Mouse (Mus musculus) kidney, adult 11 months (tissue): ENCODE data around the gene Tpi1.
"Not testable (repeated sequence)": the region's sequence is repeated elsewhere in the genome, so short reads cannot be mapped to it uniquely, and the experiment has no call there.

Experiments
- DNase-seq: peaks from one replicate; pipeline ENCODE4 v3.0.0; 2022

The Tpi1 gene

DNA sequence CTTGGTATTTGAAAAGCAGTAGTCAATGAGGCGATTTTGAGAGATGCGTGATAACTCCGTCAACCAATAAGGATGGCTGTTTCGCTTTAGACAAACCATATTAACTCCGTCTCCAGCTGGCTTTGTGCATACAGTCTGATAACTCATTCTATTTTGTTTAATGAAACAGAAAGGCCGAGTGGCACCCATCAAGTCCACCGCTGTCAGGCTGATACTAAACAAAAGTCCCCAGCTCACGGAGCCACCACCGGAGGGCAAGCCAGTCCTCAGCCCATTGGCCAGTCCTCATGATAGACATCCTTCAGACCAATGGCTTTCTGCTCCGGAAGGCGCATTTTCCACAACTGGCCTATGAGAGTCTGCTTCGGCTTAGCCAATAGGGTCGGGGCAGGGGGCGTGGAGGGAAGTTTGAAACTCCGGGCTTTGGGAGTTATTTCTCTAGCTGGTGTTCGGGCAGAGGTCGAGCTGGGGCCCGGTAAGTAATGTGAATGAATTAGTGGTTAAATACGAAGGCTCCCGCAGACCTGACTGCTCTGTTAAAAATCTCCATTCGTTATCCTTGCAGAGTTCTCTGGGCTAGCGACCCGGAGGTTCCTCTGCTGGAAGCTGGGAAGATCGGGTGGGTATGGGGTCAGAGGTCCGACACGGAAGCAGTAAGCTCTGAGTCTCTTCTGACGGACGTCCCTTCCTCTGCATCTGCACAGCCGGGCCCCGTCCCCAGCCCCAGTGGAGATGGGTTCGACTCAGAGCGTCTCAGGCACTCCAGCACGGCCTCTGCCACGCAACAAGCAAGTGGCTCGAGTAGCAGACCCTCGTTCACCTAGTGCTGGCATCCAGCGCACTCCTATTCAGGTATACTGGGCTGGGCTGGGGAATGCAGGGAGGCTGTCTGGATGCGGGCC lies 16.0 kb upstream of the Tpi1 start:
- peak; percentile 98 for DNase-seq

DNA sequence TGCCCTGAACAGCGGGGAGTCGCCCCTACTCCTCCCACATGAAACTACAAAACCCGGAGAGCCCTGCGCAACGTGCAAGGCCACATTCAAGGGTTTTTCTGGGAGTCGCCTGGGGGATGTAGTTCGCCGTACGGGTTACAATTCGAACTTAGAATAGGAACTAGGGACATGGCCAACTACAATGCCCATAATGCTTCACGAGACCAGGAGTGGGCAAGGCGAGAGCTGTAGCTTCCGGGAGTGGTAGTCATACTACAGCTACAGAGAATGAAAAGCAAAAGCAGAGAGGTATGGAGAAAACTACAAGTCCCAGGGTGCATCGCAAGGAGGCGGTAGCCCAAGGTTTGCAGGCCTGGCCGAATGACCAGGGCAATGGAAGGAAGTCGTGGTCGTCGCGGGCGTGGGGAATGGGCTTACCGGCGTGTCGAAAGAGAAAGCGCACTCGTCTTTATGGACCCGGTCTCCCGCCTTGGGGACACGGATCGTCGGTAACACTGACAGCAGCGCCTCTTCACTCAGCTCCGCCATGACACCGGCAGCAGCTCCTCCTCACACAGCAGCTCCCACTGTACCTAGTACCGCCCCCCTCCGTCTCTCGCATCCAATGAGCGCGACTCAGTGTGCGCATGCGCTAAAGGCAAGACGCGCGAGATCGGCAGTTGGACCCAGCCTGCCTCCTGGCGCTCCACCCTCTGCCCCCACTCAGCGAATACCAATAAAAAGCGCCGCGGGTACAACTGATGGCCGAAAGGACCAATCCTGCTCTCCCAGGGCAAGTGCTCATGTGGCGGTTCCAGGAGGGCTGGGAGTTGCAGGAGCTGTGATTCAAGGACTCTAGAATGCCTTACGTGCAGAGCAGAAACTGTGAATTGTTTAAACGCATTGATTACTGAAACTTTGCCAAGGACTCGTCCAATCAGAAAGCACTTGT lies 15.0 kb upstream of the Tpi1 start, which contains the start of the genes Usp5 and Cdca3:
Gene Usp5 (minus strand): TSS at position 617 of the 931 bp plus-strand sequence.
Gene Cdca3 (plus strand): TSS at position 680 of the 931 bp plus-strand sequence.
- DNase-seq = peak; percentile 100

DNA sequence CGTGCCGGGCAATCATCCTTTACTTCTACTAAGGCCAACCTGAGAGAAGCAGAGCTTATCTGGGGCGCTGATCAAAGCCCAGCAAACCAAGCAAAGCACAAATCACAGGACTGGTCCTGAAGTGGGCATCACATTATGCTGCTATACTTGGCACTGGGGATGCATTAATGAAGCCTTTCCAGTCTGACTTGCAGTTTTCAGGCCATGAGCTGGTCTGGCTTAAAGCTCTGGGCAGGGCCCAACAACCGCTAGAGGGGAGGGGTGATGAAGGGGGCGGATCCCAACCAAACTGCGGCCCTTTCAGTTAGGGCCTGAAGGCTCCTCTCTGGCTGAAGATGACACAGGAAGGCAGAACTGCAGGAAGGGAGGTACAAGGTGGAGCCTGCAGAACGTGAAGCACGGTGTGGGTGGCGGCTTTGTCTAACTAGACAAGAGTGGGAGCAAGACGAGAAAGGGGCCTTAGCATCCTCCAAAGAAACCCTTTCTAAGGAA lies 14.1 kb upstream of the Tpi1 start:
- DNase-seq = peak; percentile 72

DNA sequence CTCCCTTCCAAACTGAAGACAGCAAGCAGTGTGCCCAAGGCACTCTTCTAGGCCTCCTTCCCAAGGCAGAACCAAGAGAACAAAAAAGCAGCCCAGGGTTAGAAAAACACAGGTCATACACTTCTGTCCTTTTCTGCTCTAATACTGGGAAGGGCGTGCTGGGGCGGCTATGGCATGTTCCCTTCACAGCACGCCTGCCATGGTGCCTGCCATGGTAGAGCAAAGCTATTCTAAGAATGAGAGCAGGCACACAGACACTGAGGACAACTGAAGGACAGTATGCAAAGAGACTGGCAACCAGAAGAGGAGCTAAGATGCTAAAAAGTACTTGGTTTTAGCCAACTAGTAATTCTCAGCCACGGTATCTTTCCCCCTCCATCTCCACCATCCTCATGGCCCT lies 8.0 kb upstream of the Tpi1 start:
- no peak for DNase-seq

DNA sequence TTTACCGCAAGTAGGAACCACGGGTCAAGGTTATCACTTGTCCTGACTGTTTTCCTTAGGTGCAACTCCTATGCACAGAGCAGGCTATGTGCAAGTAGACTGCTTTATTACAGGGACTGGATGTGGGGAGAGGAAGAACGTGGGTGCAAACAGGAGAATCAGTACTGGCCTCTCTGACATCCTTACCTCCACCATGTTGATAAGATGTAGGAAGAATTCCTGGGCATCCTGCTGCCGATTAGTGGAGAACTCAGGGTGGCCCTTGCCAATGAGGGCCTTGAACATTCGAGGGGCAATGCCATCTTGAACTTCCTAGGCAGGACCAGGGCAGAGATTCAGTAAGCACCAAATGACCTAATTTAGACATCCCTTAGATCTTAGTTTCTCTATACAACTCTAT lies 6.8 kb upstream of the Tpi1 start:
- DNase-seq = no peak

DNA sequence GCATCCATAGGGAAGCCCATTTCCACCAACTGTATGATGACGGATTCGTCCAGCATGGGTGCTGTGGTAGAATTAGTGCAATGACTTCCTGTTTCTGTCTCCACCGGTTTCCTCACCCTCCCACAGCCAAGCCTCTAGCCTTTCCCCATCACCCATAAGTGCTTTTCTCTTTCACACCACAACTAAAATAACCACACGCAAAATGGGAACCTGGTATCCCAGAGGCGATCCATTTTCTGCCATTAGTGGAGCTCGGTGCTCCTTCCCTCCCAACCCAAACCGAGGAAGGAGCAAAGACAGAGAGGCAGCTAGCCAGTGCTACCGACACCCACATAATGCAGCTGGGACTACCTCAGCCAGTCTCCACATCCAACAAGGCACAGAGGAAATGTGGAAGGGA lies 3.9 kb upstream of the Tpi1 start:
- DNase-seq = no peak

DNA sequence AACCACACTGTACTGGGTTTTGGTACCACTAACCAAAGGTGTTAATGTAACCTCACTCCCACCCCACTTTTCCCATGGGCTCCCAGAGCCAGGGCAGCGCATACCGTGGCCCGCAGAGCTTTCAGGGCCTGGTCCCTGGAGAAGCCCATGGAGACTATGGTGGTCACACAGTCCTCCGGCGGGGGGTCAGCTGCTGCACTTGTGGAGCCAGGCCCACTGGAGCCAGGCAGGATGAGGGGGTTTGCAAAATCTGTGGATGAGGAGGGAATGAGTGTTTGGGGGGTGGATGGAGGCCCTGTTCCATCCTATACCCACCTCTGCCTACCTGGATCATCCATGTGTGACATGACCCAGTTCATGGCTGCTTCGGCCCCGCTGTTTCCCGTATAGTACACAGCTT lies 3.5 kb upstream of the Tpi1 start:
- DNase-seq = no peak

DNA sequence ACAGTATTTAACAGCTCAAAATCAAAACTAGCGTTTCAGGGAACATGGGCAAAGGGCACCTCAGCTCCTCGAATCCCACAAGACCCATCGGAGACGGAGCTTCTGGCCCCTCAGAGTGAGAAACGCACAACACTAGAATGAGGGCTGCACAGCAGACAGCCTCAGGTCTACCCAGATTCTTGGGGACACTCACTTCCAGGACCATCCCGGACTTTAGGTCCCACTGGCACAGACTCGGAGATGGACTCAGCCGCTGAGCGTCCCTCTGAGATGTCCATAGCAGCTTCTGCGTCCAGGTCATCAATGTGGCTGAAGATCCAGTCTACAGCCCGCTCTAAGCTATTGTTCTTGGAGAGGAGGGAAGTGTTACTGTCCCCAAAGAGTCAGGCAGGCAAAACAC lies 3.0 kb upstream of the Tpi1 start:
- DNase-seq = no peak

DNA sequence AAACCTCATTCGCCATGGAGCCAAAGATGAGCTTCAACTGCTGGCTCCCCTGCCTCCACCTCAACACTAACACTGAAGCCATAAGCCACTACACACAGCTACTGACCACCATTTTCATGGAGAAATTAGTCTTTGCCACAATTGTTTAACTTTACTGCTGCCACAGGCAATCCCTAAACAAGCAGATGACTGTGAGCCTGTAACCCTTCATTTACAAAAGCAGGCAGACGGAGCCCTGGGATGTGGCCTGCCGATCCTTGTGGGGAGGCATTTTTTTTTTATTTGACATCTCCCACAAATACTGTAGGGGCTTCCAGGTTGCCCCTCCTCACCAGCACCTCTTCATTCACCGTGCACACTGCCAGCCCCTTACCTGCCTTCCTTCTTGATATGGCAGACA lies 2.5 kb upstream of the Tpi1 start:
- DNase-seq = no peak

DNA sequence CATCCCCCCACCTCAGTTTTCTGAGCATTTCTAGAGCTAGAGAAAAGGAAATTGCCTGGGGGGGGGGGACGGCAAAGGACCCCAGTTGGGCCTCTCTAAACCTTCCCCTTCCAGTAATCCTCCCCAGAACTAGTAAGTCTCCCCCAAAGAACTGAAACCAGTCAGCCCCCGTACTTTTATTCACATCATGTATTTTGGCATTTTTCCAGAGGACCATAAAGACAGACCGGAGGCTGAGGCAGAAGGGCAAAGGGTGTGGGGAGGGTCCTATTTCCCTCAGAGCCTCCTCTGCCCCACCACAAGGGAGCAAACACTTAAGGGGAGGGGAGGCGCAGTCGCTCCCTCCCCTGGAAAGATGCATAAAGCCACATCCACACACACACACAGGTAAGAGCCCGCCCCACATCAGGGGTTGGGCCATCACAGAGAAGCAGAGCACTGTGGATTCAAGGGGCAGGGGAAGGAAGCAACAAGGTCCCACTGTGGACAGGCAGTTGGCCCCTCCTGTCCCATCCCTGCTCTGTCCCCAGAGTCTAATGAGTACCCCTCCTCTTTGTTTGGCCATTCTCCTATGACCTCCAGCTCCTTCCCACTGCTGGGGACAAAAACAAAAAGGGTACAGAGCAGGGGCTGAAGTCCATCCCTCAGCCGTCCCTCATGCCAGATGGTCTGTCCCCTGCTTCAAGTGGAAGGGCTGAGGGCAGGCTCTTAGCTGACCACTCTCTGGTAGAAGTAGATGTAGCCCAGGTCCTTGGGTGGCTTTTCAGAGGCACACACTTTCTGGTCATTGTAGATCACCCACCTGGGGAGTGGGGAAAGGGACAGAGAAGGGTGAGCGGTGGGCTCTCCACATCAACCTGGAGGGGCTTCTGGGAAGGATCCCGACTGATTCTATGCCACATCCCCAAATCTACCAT lies 1.0 kb upstream of the Tpi1 start:
- no peak for DNase-seq

DNA sequence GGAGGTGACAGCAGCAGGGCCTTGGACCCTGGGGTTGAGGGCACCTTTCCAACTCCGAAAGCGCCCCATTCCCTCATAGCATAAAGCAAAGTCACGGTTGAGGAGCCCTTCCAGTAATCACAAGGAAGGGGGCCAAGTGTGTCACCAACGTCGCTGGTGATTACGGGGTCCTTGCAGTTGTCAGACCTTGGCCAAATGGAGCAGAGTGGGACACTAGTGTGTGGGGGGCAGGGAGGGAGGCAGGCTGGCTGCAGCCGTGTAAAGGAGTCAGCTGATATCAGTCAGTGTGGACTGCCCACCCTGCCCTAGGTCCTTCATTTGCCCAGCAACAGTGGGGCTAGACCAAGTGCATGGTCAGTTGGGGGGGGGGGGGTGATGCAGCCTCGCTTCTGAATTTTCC lies 352 bp upstream of the Tpi1 start:
- DNase-seq = no peak

DNA sequence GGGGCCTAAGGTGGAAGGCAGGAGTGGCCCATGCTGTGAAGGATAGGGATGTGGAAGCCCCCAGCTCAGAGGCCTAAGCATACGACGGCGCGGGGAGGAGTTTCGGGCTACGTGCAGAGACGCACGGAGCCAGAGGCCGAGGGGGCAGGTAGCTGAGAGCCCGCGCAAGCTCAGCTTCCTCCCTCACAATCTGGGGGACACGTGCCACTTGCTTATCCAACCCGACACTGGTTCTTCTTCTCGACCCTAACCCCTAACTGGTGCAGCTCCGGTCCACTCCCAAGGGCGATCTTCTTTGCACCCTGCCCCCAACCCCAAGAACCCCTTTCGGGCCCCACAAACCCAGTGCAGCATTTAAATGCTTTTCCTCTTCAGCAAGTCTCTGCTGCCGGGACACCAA lies 600 bp downstream of the Tpi1 start:
- peak; percentile 65 for DNase-seq

DNA sequence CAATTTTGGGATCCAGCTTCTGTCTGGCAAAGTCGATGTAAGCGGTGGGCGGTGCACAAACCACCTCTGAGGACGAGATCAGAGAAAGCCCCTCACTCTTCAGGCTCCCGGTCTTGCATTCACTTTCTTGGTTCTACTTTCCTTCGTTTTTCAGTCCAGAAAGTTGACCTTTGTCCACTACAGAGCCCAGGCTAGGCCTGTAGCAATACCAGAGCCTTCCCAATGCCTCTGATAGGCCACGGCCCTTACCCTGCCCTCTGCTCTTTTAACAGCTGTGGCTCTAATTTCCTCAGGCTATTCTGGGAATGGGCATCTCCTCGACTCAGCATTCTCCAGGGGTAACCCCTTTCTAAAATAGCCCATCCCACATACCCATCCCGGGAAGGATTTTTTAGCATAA lies 1.2 kb downstream of the Tpi1 start:
- DNase-seq = no peak

DNA sequence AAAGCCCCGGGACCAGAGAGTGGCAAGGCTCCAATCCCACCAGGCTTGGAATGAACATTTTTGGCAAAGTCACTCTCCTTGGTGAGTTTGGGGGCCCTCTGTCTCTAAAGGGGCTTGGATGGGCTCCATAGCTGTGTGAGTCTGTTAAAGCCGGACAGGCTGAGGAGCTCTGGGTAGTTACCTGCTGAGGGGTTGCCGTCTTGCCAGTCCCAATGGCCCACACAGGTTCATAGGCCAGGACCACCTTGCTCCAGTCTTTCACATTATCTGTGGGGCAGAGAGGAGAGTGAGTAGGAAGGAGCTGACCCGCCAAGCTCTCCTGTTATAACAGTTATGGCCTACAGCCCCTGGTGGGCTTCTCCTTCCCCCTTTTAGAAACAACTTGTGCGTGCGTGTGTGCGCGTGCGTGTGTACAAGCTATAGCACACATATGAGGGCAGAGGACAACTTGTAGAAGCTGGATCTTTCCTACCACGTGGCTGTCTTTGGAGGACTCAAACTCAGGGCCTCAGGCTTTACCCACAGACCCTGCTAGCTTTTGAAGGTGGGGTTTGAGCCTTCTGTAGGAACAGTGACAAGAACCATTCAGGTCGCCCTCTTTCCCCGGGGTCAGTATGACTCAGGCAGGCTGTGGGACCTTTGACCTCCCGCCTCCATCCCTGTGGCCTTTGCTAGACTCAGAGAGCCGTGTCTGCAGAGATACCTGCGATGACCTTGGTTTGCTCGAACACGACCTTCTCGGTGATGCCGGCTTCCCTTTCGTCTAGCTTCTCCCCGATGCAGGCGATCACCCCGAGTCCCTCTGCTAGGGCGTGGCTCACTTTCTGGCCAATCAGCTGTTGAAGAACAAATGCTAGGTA lies 2.2 kb downstream of the Tpi1 start:
- no peak for DNase-seq

DNA sequence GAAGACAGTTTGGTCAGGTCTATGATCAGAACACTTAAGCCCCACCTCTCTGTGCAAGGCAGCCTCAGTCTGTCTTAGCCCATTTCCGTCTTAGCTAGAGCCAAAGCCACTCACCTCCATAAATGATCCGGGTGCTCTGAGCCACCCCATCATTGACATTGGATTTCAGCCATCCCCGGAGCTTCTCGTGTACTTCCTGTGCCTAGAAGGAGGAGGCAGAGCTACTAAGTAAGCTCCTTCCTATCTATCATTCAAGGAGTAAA lies 2.8 kb downstream of the Tpi1 start:
- DNase-seq = no peak

DNA sequence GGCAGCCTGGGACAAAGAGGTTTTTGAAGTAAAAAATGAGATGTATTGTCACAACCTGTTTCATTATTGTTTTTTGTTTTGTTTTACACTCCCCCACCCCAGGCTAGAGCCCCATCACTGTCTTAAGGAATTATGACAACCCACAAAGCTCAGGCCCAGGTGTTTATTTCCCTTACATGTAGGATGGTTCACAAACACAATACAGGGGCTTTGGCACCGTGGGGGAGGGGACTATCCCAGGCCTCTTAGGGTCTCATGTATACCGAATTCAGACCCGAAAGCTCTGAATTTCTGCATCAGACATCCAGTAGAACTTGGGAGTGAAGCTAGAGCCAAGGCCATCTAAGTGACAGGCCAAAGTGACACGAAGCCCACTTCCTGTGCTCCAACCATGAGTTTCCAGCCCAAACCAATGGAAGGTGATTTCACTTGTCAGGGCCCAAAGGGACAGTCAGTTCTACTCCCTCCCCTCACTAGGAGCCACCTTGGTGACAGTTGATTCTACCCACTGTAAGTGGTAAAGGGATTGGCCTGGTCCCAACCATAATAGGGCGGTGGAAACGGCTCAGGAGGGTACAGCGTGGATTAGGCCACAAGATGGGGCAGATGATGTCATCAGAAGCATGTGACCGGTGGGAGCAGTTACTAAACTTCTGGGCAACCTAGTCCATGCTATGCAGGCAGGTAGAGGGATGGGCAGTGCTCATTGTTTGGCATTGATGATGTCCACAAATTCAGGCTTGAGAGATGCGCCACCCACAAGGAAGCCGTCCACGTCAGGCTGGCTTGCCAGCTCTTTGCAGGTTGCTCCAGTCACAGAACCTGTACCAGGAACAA lies 3.3 kb downstream of the Tpi1 start:
- DNase-seq = not testable (repeated sequence)

DNA sequence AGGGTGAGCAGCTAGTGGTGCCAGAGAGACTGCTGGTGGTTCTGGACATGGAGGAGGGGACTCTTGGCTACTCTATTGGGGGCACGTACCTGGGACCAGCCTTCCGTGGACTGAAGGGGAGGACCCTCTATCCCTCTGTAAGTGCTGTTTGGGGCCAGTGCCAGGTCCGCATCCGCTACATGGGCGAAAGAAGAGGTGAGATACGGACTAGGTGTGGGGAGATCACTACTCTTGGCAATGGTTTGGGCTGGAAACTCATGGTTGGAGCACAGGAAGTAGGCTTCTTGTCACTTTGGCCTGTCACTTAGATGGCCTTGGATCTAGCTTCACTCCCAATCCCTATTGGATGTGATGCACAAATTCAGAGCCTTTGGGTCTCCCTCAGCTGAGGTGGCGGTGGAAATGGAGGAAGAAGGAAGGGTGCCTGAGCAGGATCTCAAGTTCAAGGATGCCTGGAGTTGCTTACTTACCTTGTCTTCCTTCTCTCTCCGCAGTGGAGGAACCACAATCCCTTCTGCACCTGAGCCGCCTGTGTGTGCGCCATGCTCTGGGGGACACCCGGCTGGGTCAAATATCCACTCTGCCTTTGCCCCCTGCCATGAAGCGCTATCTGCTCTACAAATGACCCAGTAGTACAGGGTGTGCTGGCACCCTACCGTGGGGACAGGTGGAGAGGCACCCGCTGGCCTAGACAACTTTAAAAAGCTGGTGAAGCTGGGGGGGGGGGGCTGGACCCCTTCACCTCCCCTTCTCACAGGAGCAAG lies 4.1 kb downstream of the Tpi1 start:
- DNase-seq = no peak

DNA sequence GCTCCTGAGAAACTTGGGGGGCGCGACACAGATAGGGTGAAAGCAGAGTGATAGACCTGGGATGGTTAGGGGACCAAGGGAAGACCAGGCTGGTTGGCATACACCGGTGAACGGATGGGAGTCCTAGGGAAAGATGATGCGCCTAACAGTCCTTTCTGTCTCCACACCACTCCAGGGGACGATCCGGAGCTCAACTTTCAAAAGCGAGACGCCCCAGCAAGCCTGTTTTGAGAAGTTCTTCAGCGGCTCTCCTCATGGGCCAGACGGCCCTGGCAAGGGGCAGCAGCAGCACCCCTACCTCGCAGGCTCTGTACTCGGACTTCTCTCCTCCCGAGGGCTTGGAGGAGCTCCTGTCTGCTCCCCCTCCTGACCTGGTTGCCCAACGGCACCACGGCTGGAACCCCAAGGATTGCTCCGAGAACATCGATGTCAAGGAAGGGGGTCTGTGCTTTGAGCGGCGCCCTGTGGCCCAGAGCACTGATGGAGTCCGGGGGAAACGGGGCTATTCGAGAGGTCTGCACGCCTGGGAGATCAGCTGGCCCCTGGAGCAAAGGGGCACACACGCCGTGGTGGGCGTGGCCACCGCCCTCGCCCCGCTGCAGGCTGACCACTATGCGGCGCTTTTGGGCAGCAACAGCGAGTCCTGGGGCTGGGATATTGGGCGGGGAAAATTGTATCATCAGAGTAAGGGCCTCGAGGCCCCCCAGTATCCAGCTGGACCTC lies 4.9 kb downstream of the Tpi1 start:
- peak; percentile 85 for DNase-seq

DNA sequence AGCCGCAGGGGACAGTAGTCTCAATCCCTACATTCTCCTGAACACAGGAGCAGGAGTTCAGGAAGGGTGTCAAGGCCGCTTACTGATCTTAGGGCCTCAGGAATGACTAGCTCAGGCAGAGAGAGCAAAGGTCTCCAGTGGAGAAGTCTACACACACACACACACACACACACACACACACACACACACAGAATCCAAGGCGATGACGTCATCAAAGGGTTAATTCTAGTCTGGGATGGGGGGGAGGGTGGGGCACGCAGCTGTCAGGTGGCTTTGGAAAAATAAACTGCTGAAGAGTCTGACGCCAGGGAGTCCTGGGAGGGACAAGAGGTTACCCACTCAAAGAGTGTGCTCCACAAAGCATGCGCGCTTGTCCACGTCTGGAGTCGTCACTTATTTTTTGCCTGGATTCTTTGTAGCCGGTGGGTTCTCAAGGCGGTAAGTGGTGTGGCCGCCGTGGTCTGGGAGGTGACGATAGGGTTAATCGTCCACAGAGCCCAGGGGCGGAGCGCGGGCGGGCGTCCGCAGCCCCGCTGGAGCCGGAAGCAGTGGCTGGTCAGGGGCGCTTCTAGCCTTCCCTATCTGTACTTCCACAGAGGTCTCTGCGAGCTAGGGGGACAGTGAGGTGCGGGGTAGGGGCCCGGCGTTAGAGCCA lies 5.6 kb downstream of the Tpi1 start, which contains the start of gene Spsb2:
Gene Spsb2 (plus strand): TSS at position 304 of the 655 bp plus-strand sequence.
- peak; percentile 86 for DNase-seq
